Mouse (Mus musculus) heart, adult 2 months (tissue): ENCODE results near the gene Padi1.

Experiments used
- CTCF ChIP-seq: fragments of 200-600 bp; IDR thresholded peaks from 2 replicates; pipeline ENCODE4 v1.8.1; 2022; ENCODE audit warnings: antibody characterized with exemption, mild to moderate bottlenecking, moderate library complexity
- EP300 ChIP-seq: fragments of 200-500 bp; IDR thresholded peaks from 2 replicates; pipeline ENCODE4 v1.6.1; 2011; ENCODE audit warnings: low read depth, low read length, control low read depth; ENCODE audit not compliant: insufficient read depth
- POLR2A ChIP-seq: fragments of 200-500 bp; IDR thresholded peaks from 2 replicates; pipeline ENCODE4 v1.6.1; 2011; ENCODE audit warnings: mild to moderate bottlenecking, low read depth, low read length, control low read depth; ENCODE audit not compliant: insufficient read depth

- TF ChIP-seq CTCF (no peak), POLR2A (no peak), EP300 (no peak)
Measured at GRCm38 (mm10) chr4:140825942-140826341, 19.6 kb downstream of the Padi1 start.
